Mouse (Mus musculus) stomach, embryonic 15.5 days (tissue): ENCODE data around the gene Aldh1l1. TPM values are rescaled to one million over a fixed set of nuclear protein-coding genes. Genes with fewer than 3 reads are reported as not detected.

Experiments used
- ATAC-seq: fragments of 200-750 bp; cut with Nextera tagmentation; 2 replicates; pipeline ENCODE4 v1.8.0; 2017; ENCODE audit warnings: low read depth, moderate number of reproducible peaks, moderate TSS enrichment; ENCODE audit not compliant: insufficient read depth, low FRiP score
- H3K27ac ChIP-seq: fragments of 300-500 bp; sonication (generic); 2 replicates; pipeline ENCODE4 v1.5.1; 2015; ENCODE audit warnings: mild to moderate bottlenecking, inconsistent platforms
- H3K27me3 ChIP-seq: fragments of 300-500 bp; sonication (generic); replicated peaks from 2 replicates; pipeline ENCODE4 v1.6.1; 2015; ENCODE audit warnings: inconsistent platforms
- H3K36me3 ChIP-seq: fragments of 300-500 bp; sonication (generic); 2 replicates; pipeline ENCODE4 v1.6.1; 2015; ENCODE audit warnings: inconsistent platforms
- H3K4me1 ChIP-seq: fragments of 300-500 bp; sonication (generic); 2 replicates; pipeline ENCODE4 v1.6.1; 2015; ENCODE audit warnings: inconsistent platforms
- H3K4me2 ChIP-seq: fragments of 300-500 bp; sonication (generic); 2 replicates; pipeline ENCODE4 v1.6.1; 2015; ENCODE audit warnings: mild to moderate bottlenecking, inconsistent platforms
- H3K4me3 ChIP-seq: fragments of 300-500 bp; sonication (generic); replicated peaks from 2 replicates; pipeline ENCODE4 v1.5.1; 2015; ENCODE audit warnings: inconsistent platforms
- H3K9ac ChIP-seq: fragments of 300-500 bp; sonication (generic); 2 replicates; pipeline ENCODE4 v1.6.1; 2015; ENCODE audit warnings: inconsistent platforms
- H3K9me3 ChIP-seq: fragments of 300-500 bp; sonication (generic); 2 replicates; pipeline ENCODE4 v1.6.1; 2016; ENCODE audit warnings: inconsistent platforms
- WGBS: fragments of 180-500 bp; shearing (Covaris S2); methylation state at CpG from one replicate; pipeline ENCODE4 v1.1.7; 2015; 5-methylcytosine and 5-hydroxymethylcytosine counted together
- polyA plus RNA-seq: library from polyadenylated mRNA; unstranded; fragments of >200 nt; fragmentation: Nextera tagmentation; extraction: Ambion mirVana; gene quantifications from 2 replicates; pipeline ENCODE4 v1.2.1, GENCODE M21; 2015

The Aldh1l1 gene
- polyA plus RNA-seq, 1 experiment from 2014 or later = 10.1 TPM

GRCm38 (mm10) chr6:90569736-90570383 is 83.6 kb downstream of the Aldh1l1 start:
- Histone ChIP-seq H3K9ac (no peak overlapping the region), H3K9me3 (no peaks in the 10 kb centered on the region), H3K27ac (no peak overlapping the region)

GRCm38 (mm10) chr6:90570392-90570791 is 84.2 kb downstream of the Aldh1l1 start:
- WGBS = 58% methylated on average over 8 of the region's 8 CpGs
- Histone ChIP-seq H3K27me3 (no peaks in the 10 kb centered on the region), H3K27ac (no peak overlapping the region), H3K9ac (no peak overlapping the region), H3K4me3 (no peak overlapping the region), H3K4me1 (0 out of 2 replicates have a peak, but pooled peaks cover 3% of the 10 kb centered on the region), H3K4me2 (no peak overlapping the region), H3K9me3 (no peaks in the 10 kb centered on the region), H3K36me3 (no peaks in the 10 kb centered on the region)
- no peak for ATAC-seq

More at GRCm38 (mm10) chr6:90569736-90570383, 83.6 kb downstream of the Aldh1l1 start:
- WGBS = 40% methylated on average over 12 of the region's 12 CpGs
- Histone ChIP-seq H3K36me3 (no peaks in the 10 kb centered on the region), H3K4me3 (no peak overlapping the region), H3K4me2 (no peak overlapping the region), H3K4me1 (0 out of 2 replicates have a peak, but pooled peaks cover 3% of the 10 kb centered on the region), H3K27me3 (no peaks in the 10 kb centered on the region)
- no peak for ATAC-seq

- WGBS = 48% methylated on average over 3 of the region's 3 CpGs
- Histone ChIP-seq H3K9me3 (no peaks in the 10 kb centered on the region), H3K27ac (no peak overlapping the region), H3K4me2 (no peak overlapping the region), H3K9ac (no peak overlapping the region), H3K27me3 (no peaks in the 10 kb centered on the region), H3K4me3 (no peak overlapping the region), H3K36me3 (no peaks in the 10 kb centered on the region), H3K4me1 (no peaks in the 10 kb centered on the region)
- ATAC-seq = no peak
Observed at GRCm38 (mm10) chr6:90575261-90575715, 89.1 kb downstream of the Aldh1l1 start.

GRCm38 (mm10) chr6:90578174-90578573 is 91.9 kb downstream of the Aldh1l1 start:
- 52% methylated on average over 3 of the region's 3 CpGs for WGBS
- Histone ChIP-seq H3K4me1 (no peaks in the 10 kb centered on the region), H3K9ac (no peak overlapping the region), H3K9me3 (no peaks in the 10 kb centered on the region), H3K27ac (no peak overlapping the region), H3K4me3 (no peak overlapping the region), H3K4me2 (no peak overlapping the region), H3K36me3 (no peaks in the 10 kb centered on the region), H3K27me3 (no peaks in the 10 kb centered on the region)
- ATAC-seq = peak; percentile 21; the same call in 1 of the 2 replicates

- ATAC-seq = no peak
- H3K9me3 ChIP-seq = no peaks in the 10 kb centered on the region
- no peak overlapping the region for H3K4me2 ChIP-seq
- no peaks in the 10 kb centered on the region for H3K27me3 ChIP-seq
- no peak overlapping the region for H3K4me3 ChIP-seq
- no peak overlapping the region for H3K27ac ChIP-seq
- WGBS = 80% methylated on average over 2 of the region's 2 CpGs
- no peaks in the 10 kb centered on the region for H3K36me3 ChIP-seq
- H3K4me1 ChIP-seq = no peaks in the 10 kb centered on the region
- no peak overlapping the region for H3K9ac ChIP-seq
Observed at GRCm38 (mm10) chr6:90582331-90582730, 96.1 kb downstream of the Aldh1l1 start.

- ATAC-seq = no peak
- Histone ChIP-seq H3K4me1 (no peaks in the 10 kb centered on the region), H3K4me3 (no peak overlapping the region), H3K36me3 (no peaks in the 10 kb centered on the region), H3K27ac (no peak overlapping the region), H3K9me3 (no peaks in the 10 kb centered on the region), H3K4me2 (no peak overlapping the region), H3K27me3 (no peaks in the 10 kb centered on the region), H3K9ac (no peak overlapping the region)
- 53% methylated on average over 5 of the region's 5 CpGs for WGBS
Observed at GRCm38 (mm10) chr6:90588113-90588512, 101.9 kb downstream of the Aldh1l1 start.

- Histone ChIP-seq H3K4me2 (no peak overlapping the region), H3K27ac (no peak overlapping the region), H3K36me3 (no peaks in the 10 kb centered on the region), H3K4me1 (no peaks in the 10 kb centered on the region), H3K9ac (no peak overlapping the region), H3K9me3 (no peaks in the 10 kb centered on the region), H3K27me3 (no peaks in the 10 kb centered on the region), H3K4me3 (no peak overlapping the region)
- ATAC-seq = no peak
- 74% methylated on average over 1 of the region's 1 CpGs for WGBS
Observed at GRCm38 (mm10) chr6:90590707-90591106, 104.5 kb downstream of the Aldh1l1 start.

GRCm38 (mm10) chr6:90594972-90595371 is 108.7 kb downstream of the Aldh1l1 start:
- Histone ChIP-seq H3K36me3 (no peaks in the 10 kb centered on the region), H3K4me3 (no peak overlapping the region), H3K9me3 (no peaks in the 10 kb centered on the region), H3K4me2 (no peak overlapping the region), H3K27me3 (no peaks in the 10 kb centered on the region), H3K4me1 (no peaks in the 10 kb centered on the region), H3K9ac (no peak overlapping the region), H3K27ac (no peak overlapping the region)
- no peak for ATAC-seq
- WGBS = 66% methylated on average over 1 of the region's 1 CpGs

GRCm38 (mm10) chr6:90597060-90597459 is 110.8 kb downstream of the Aldh1l1 start:
- H3K4me3 ChIP-seq = no peak overlapping the region
- H3K9ac ChIP-seq = no peak overlapping the region
- H3K27ac ChIP-seq = no peak overlapping the region
- H3K4me1 ChIP-seq = no peaks in the 10 kb centered on the region
- no peak for ATAC-seq
- no peaks in the 10 kb centered on the region for H3K36me3 ChIP-seq
- no peak overlapping the region for H3K4me2 ChIP-seq
- H3K27me3 ChIP-seq = no peaks in the 10 kb centered on the region
- 88% methylated on average over 4 of the region's 4 CpGs for WGBS
- H3K9me3 ChIP-seq = no peaks in the 10 kb centered on the region

GRCm38 (mm10) chr6:90597592-90597991 is 111.4 kb downstream of the Aldh1l1 start:
- no peak overlapping the region for H3K27ac ChIP-seq
- WGBS = 92% methylated on average over 2 of the region's 2 CpGs
- no peaks in the 10 kb centered on the region for H3K36me3 ChIP-seq
- no peaks in the 10 kb centered on the region for H3K4me1 ChIP-seq
- H3K4me2 ChIP-seq = no peak overlapping the region
- ATAC-seq = no peak
- H3K9me3 ChIP-seq = no peaks in the 10 kb centered on the region
- no peak overlapping the region for H3K9ac ChIP-seq
- H3K4me3 ChIP-seq = no peak overlapping the region
- H3K27me3 ChIP-seq = no peaks in the 10 kb centered on the region

- H3K27ac ChIP-seq = no peak overlapping the region
- H3K36me3 ChIP-seq = no peaks in the 10 kb centered on the region
- no peak for ATAC-seq
- no peak overlapping the region for H3K9ac ChIP-seq
- no peaks in the 10 kb centered on the region for H3K4me1 ChIP-seq
- H3K4me3 ChIP-seq = no peak overlapping the region
- H3K4me2 ChIP-seq = no peak overlapping the region
- H3K9me3 ChIP-seq = no peaks in the 10 kb centered on the region
- WGBS = 84% methylated on average over 6 of the region's 6 CpGs
- H3K27me3 ChIP-seq = no peaks in the 10 kb centered on the region
Observed at GRCm38 (mm10) chr6:90598197-90598596, 112.0 kb downstream of the Aldh1l1 start.

- no peak for ATAC-seq
- 67% methylated on average over 4 of the region's 4 CpGs for WGBS
Observed at GRCm38 (mm10) chr6:90600351-90600750, 114.1 kb downstream of the Aldh1l1 start.

More at GRCm38 (mm10) chr6:90600351-90600750, 114.1 kb downstream of the Aldh1l1 start:
- H3K4me2 ChIP-seq = no peak overlapping the region
- no peak overlapping the region for H3K4me3 ChIP-seq
- no peaks in the 10 kb centered on the region for H3K27me3 ChIP-seq
- H3K9ac ChIP-seq = no peak overlapping the region
- no peaks in the 10 kb centered on the region for H3K9me3 ChIP-seq
- H3K36me3 ChIP-seq = no peaks in the 10 kb centered on the region
- no peaks in the 10 kb centered on the region for H3K4me1 ChIP-seq
- H3K27ac ChIP-seq = no peak overlapping the region
